Mouse (Mus musculus) megakaryocyte, embryonic 14.5 days (primary cell): ENCODE data around the gene Znhit6. TPM values are rescaled to one million over a fixed set of nuclear protein-coding genes. Genes with fewer than 3 reads are reported as not detected.

Experiments used
- H3K27me3 ChIP-seq: replicated peaks from 2 replicates; pipeline ENCODE3; 2012; ENCODE audit warnings: inconsistent platforms
- H3K36me3 ChIP-seq: replicated peaks from 2 replicates; pipeline ENCODE3; 2012; ENCODE audit warnings: low read length, inconsistent platforms, mixed read lengths
- H3K4me1 ChIP-seq: 2 replicates; pipeline ENCODE4 v1.6.1; 2012; ENCODE audit warnings: inconsistent platforms
- H3K4me3 ChIP-seq: replicated peaks from 2 replicates; pipeline ENCODE3; 2012; ENCODE audit warnings: moderate library complexity, mild to moderate bottlenecking, inconsistent platforms
- H3K9me3 ChIP-seq: 2 replicates; pipeline ENCODE4 v1.6.1; 2012; ENCODE audit warnings: inconsistent platforms
- FLI1 ChIP-seq: IDR thresholded peaks from 2 replicates; pipeline ENCODE4 v1.6.1; 2012; ENCODE audit warnings: low read length, inconsistent platforms, mixed read lengths
- GATA1 ChIP-seq: IDR thresholded peaks from 3 replicates; pipeline ENCODE4 v1.6.1; 2012; ENCODE audit warnings: mixed read lengths, low read length, inconsistent platforms, borderline replicate concordance
- polyA plus RNA-seq: library from polyadenylated mRNA; stranded (reverse); fragments of >175 nt; gene quantifications from 2 replicates; pipeline ENCODE4 v1.2.3, GENCODE M21; 2012; ENCODE audit warnings: low replicate concordance; ENCODE audit not compliant: insufficient read depth

The Znhit6 gene
- polyA plus RNA-seq, 1 experiment, result 6.5 TPM

- Histone ChIP-seq H3K4me3 (peak overlapping the region; percentile 89), H3K27me3 (peaks cover 77% of the 10 kb centered on the region), H3K36me3 (no peaks in the 10 kb centered on the region), H3K4me1 (peaks cover 57% of the 10 kb centered on the region), H3K9me3 (0 out of 2 replicates have a peak, but pooled peaks cover 5% of the 10 kb centered on the region)
- TF ChIP-seq GATA1, result no peak
- TF ChIP-seq FLI1, result no peak
These were observed 73.2 kb downstream of the Znhit6 start for GRCm38 (mm10) chr3:145648991-145649851.

- TF ChIP-seq FLI1 (no peak), GATA1 (no peak)
- 0 out of 2 replicates have a peak, but pooled peaks cover 5% of the 10 kb centered on the region for H3K9me3 ChIP-seq
- peaks cover 57% of the 10 kb centered on the region for H3K4me1 ChIP-seq
- H3K36me3 ChIP-seq, result no peaks in the 10 kb centered on the region
- peaks cover 74% of the 10 kb centered on the region for H3K27me3 ChIP-seq
- peak within 1 kb of the TSS; percentile 89 for H3K4me3 ChIP-seq
These were observed 73.8 kb downstream of the Znhit6 start, which contains the start of gene Ccn1 for GRCm38 (mm10) chr3:145649852-145650202. Ccn1 (minus strand) TSS chr3:145649981.

- H3K27me3 ChIP-seq, result peaks cover 73% of the 10 kb centered on the region
- peak overlapping the region; percentile 89 for H3K4me3 ChIP-seq
These were observed 74.5 kb downstream of the Znhit6 start for GRCm38 (mm10) chr3:145650298-145651011.

GRCm38 (mm10) chr3:145651029-145651977 is 75.3 kb downstream of the Znhit6 start:
- Histone ChIP-seq H3K36me3 (no peaks in the 10 kb centered on the region), H3K9me3 (0 out of 2 replicates have a peak, but pooled peaks cover 5% of the 10 kb centered on the region), H3K27me3 (peaks cover 69% of the 10 kb centered on the region), H3K4me1 (peaks cover 57% of the 10 kb centered on the region), H3K4me3 (peak overlapping the region; percentile 89)
- no peak for TF ChIP-seq GATA1
- no peak for TF ChIP-seq FLI1

More at GRCm38 (mm10) chr3:145650298-145651011, 74.5 kb downstream of the Znhit6 start:
- no peak for TF ChIP-seq FLI1
- no peak for TF ChIP-seq GATA1
- H3K9me3 ChIP-seq, result 0 out of 2 replicates have a peak, but pooled peaks cover 5% of the 10 kb centered on the region
- peaks cover 57% of the 10 kb centered on the region for H3K4me1 ChIP-seq
- H3K36me3 ChIP-seq, result no peaks in the 10 kb centered on the region

- Histone ChIP-seq H3K36me3 (no peaks in the 10 kb centered on the region), H3K27me3 (peaks cover 66% of the 10 kb centered on the region), H3K4me3 (peak overlapping the region; percentile 92), H3K9me3 (0 out of 2 replicates have a peak, but pooled peaks cover 5% of the 10 kb centered on the region), H3K4me1 (peaks cover 60% of the 10 kb centered on the region)
- TF ChIP-seq FLI1, result no peak
- no peak for TF ChIP-seq GATA1
These were observed 75.9 kb downstream of the Znhit6 start for GRCm38 (mm10) chr3:145651978-145652321.

- peak overlapping the region; percentile 92 for H3K4me3 ChIP-seq
These were observed 76.5 kb downstream of the Znhit6 start for GRCm38 (mm10) chr3:145652322-145653131.

GRCm38 (mm10) chr3:145653191-145653940 is 77.4 kb downstream of the Znhit6 start:
- Histone ChIP-seq H3K9me3 (no peaks in the 10 kb centered on the region), H3K27me3 (peaks cover 56% of the 10 kb centered on the region), H3K4me1 (peaks cover 58% of the 10 kb centered on the region), H3K4me3 (peak overlapping the region; percentile 92), H3K36me3 (no peaks in the 10 kb centered on the region)
- TF ChIP-seq FLI1, result no peak
- TF ChIP-seq GATA1, result no peak

More at GRCm38 (mm10) chr3:145652322-145653131, 76.5 kb downstream of the Znhit6 start:
- Histone ChIP-seq H3K9me3 (0 out of 2 replicates have a peak, but pooled peaks cover 2% of the 10 kb centered on the region), H3K27me3 (peaks cover 61% of the 10 kb centered on the region), H3K4me1 (peaks cover 61% of the 10 kb centered on the region), H3K36me3 (no peaks in the 10 kb centered on the region)
- no peak for TF ChIP-seq FLI1
- TF ChIP-seq GATA1, result no peak

- TF ChIP-seq GATA1, result no peak
- TF ChIP-seq FLI1, result no peak
- Histone ChIP-seq H3K4me3 (no peak overlapping the region), H3K36me3 (no peaks in the 10 kb centered on the region), H3K27me3 (peaks cover 49% of the 10 kb centered on the region), H3K9me3 (no peaks in the 10 kb centered on the region), H3K4me1 (peaks cover 52% of the 10 kb centered on the region)
These were observed 78.0 kb downstream of the Znhit6 start for GRCm38 (mm10) chr3:145654028-145654427.

Other genes with a start within 250 kb of the Znhit6 start
- gene Ccn1, start 73.8 kb downstream of the Znhit6 start, polyA plus RNA-seq, result 0.22 and 2.2 TPM in 2 replicates
- gene Ddah1, start 182.5 kb downstream of the Znhit6 start, polyA plus RNA-seq, result not detected in 2 replicates